Mouse (Mus musculus) intestine, postnatal 0 days (tissue): ENCODE results near the gene Sptbn1. TPM values are rescaled to one million over a fixed set of nuclear protein-coding genes. Genes with fewer than 3 reads are reported as not detected.

Experiments
- ATAC-seq: fragments of 200-750 bp; cut with Nextera tagmentation; 2 replicates; pipeline ENCODE4 v1.8.0; 2017; ENCODE audit warnings: mild to moderate bottlenecking, moderate TSS enrichment, moderate library complexity
- H3K27ac ChIP-seq: fragments of 300-500 bp; sonication (generic); 2 replicates; pipeline ENCODE4 v1.5.1; 2014; ENCODE audit warnings: mild to moderate bottlenecking, low read depth, low read length, moderate library complexity
- H3K27me3 ChIP-seq: fragments of 300-500 bp; sonication (generic); replicated peaks from 2 replicates; pipeline ENCODE4 v1.6.1; 2014; ENCODE audit warnings: low read length, mixed read lengths; ENCODE audit not compliant: control insufficient read depth, insufficient read depth
- H3K36me3 ChIP-seq: fragments of 300-500 bp; sonication (generic); 2 replicates; pipeline ENCODE4 v1.6.1; 2014; ENCODE audit warnings: mild to moderate bottlenecking, moderate library complexity; ENCODE audit not compliant: control insufficient read depth, insufficient read depth
- H3K4me1 ChIP-seq: fragments of 300-500 bp; sonication (generic); replicated peaks from 2 replicates; pipeline ENCODE4 v1.6.1; 2014; ENCODE audit warnings: antibody characterized with exemption, low read length, mixed read lengths; ENCODE audit not compliant: control insufficient read depth, insufficient read depth
- H3K4me2 ChIP-seq: fragments of 300-500 bp; sonication (generic); replicated peaks from 2 replicates; pipeline ENCODE4 v1.6.1; 2014; ENCODE audit warnings: low read depth, mild to moderate bottlenecking, moderate library complexity
- H3K4me3 ChIP-seq: fragments of 300-500 bp; sonication (generic); 2 replicates; pipeline ENCODE4 v1.5.1; 2014; ENCODE audit warnings: low read depth, low read length
- H3K9ac ChIP-seq: fragments of 300-500 bp; sonication (generic); 2 replicates; pipeline ENCODE4 v1.6.1; 2014; ENCODE audit warnings: mild to moderate bottlenecking, low read depth, low read length
- H3K9me3 ChIP-seq: fragments of 300-500 bp; sonication (generic); 2 replicates; pipeline ENCODE4 v1.6.1; 2016; ENCODE audit warnings: mixed run types; ENCODE audit not compliant: control insufficient read depth
- CTCF ChIP-seq: sonication (generic); IDR thresholded peaks from 2 replicates; pipeline ENCODE4 v1.5.1; 2016; ENCODE audit warnings: low read depth, mild to moderate bottlenecking, control low read depth, antibody characterized with exemption, moderate library complexity
- WGBS: fragments of 180-500 bp; shearing (Covaris S2); extraction: QIAGEN DNeasy Blood & Tissue Kit; methylation state at CpG from one replicate; pipeline ENCODE4 v1.1.7; 2014; 5-methylcytosine and 5-hydroxymethylcytosine counted together
- polyA plus RNA-seq: library from polyadenylated mRNA; unstranded; fragments of >200 nt; fragmentation: Nextera tagmentation; extraction: Ambion mirVana; gene quantifications from 2 replicates; pipeline ENCODE4 v1.2.1, GENCODE M21; 2015

Gene Sptbn1
- polyA plus RNA-seq, 1 experiment from 2014 or later = 73.5 TPM

GRCm38 (mm10) chr11:30197564-30198090 is 70.3 kb downstream of the Sptbn1 start:
- no peak for TF ChIP-seq CTCF
- Histone ChIP-seq H3K27ac (peak overlapping the region; percentile 88), H3K4me2 (peak overlapping the region; percentile 72), H3K4me3 (peak overlapping the region; percentile 55), H3K36me3 (no peaks in the 10 kb centered on the region), H3K9me3 (no peaks in the 10 kb centered on the region), H3K27me3 (no peaks in the 10 kb centered on the region), H3K4me1 (peaks cover 13% of the 10 kb centered on the region; the same call in 1 of the 2 replicates), H3K9ac (peak overlapping the region; percentile 62)
- peak; percentile 83 for ATAC-seq
- 5% methylated on average over 21 of the region's 21 CpGs for WGBS

DNA sequence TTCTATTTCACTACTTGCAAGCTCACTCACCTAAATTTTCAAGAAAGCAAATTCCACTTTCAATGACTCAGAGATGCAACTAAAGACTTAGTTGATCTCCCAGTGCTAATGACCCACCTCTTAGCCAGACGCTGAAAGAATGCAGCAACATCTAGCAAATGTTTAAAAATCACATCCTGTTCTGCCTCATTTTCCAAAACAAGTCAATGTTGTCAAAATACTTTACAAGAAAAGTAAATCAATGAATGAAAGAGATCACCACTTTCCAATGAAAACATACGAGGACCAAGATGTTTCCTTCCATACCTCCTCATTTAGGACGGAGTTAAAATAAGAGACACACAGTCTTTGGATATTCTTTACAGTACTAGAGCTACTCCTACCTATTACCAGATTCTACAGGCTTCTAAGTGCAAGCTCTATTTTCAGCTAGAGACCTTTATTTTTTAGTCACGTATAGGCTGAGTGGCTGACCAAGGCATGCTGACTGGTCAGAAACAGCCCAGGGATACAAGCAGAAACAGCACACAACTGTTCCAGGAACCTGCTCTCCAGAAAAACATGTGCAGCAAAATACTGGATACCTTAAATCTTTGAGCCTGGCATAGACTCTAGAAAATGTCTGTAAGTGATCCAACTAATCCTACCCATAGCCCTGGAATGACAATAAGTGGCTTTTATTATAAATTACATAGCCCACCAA is 71.5 kb downstream of the Sptbn1 start:
- peaks cover 13% of the 10 kb centered on the region; the same call in 1 of the 2 replicates for H3K4me1 ChIP-seq
- H3K27ac ChIP-seq = peak overlapping the region; percentile 88
- H3K4me2 ChIP-seq = peak overlapping the region; percentile 72
- ATAC-seq = no peak
- H3K27me3 ChIP-seq = no peaks in the 10 kb centered on the region
- peak overlapping the region; percentile 62; the same call in 1 of the 2 replicates for H3K9ac ChIP-seq
- H3K36me3 ChIP-seq = no peaks in the 10 kb centered on the region
- H3K4me3 ChIP-seq = peak overlapping the region; percentile 55
- no peak for TF ChIP-seq CTCF
- H3K9me3 ChIP-seq = no peaks in the 10 kb centered on the region
- WGBS = 17% methylated on average over 4 of the region's 4 CpGs

DNA sequence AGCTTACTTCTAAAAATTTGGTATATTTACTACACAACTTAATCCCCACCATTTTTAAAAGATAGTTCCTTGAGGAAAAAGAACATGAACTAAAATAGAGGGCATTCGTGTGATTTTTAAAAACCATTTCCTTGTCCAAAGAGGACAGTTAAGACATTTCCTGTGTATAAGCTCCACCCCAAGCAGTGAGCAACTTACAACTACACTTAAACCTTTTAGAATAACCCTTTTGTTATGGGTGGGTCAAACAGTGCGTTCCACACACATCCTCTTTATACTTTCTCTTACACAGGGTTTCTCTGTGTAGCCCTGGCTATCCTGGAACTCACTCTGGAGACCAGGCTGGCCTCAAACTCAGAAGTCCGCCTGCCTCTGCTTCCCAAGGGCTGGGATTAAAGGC is 72.2 kb downstream of the Sptbn1 start:
- peaks cover 13% of the 10 kb centered on the region; the same call in 1 of the 2 replicates for H3K4me1 ChIP-seq
- ATAC-seq = no peak
- H3K9ac ChIP-seq = 0 out of 2 replicates have a peak overlapping the region, but pooled peaks have one; percentile 19
- no peaks in the 10 kb centered on the region for H3K27me3 ChIP-seq
- WGBS = 29% methylated on average over 3 of the region's 3 CpGs
- peak overlapping the region; percentile 55 for H3K4me3 ChIP-seq
- H3K9me3 ChIP-seq = no peaks in the 10 kb centered on the region
- H3K27ac ChIP-seq = peak overlapping the region; percentile 65
- peak overlapping the region; percentile 72 for H3K4me2 ChIP-seq
- no peak for TF ChIP-seq CTCF
- no peaks in the 10 kb centered on the region for H3K36me3 ChIP-seq

DNA sequence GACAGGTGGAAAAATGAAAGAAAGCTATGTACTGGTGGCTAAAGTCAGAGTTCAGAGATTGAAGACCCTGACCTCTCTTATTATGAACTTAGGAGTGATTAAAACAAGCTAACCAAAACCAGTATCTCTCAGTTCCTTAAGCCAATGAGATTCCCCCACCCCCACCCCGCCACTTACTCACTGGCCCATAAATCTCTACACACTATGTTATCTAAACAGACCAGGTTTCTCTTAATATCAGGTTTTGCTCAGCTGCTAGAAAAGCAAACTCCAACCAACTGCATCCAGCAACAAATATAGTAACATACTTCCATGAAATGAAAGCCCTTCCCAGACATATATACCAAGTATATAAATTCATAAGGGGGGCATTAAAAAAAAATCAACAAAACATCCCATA is 73.2 kb downstream of the Sptbn1 start:
- H3K9ac ChIP-seq = no peak overlapping the region
- 21% methylated on average over 1 of the region's 1 CpGs for WGBS
- peak overlapping the region; percentile 72 for H3K4me2 ChIP-seq
- no peak for ATAC-seq
- TF ChIP-seq CTCF = no peak
- H3K27ac ChIP-seq = peak overlapping the region; percentile 65; the same call in 1 of the 2 replicates
- H3K36me3 ChIP-seq = no peaks in the 10 kb centered on the region
- H3K9me3 ChIP-seq = no peaks in the 10 kb centered on the region
- peak overlapping the region; percentile 55; the same call in 1 of the 2 replicates for H3K4me3 ChIP-seq
- peaks cover 14% of the 10 kb centered on the region for H3K4me1 ChIP-seq
- H3K27me3 ChIP-seq = no peaks in the 10 kb centered on the region

GRCm38 (mm10) chr11:30190959-30191358 is 77.0 kb downstream of the Sptbn1 start:
- ATAC-seq = peak; percentile 64
- 52% methylated on average over 4 of the region's 4 CpGs for WGBS
- H3K27ac ChIP-seq = 0 out of 2 replicates have a peak overlapping the region, but pooled peaks have one; percentile 36
- H3K4me3 ChIP-seq = no peak overlapping the region
- no peaks in the 10 kb centered on the region for H3K36me3 ChIP-seq
- no peak for TF ChIP-seq CTCF
- H3K9ac ChIP-seq = no peak overlapping the region
- H3K9me3 ChIP-seq = no peaks in the 10 kb centered on the region
- peaks cover 9% of the 10 kb centered on the region for H3K4me1 ChIP-seq
- H3K4me2 ChIP-seq = peak overlapping the region; percentile 35
- H3K27me3 ChIP-seq = no peaks in the 10 kb centered on the region

- WGBS = 55% methylated on average over 3 of the region's 3 CpGs
- no peak for ATAC-seq
- H3K9ac ChIP-seq = no peak overlapping the region
- peaks cover 5% of the 10 kb centered on the region for H3K4me1 ChIP-seq
- no peaks in the 10 kb centered on the region for H3K36me3 ChIP-seq
- no peaks in the 10 kb centered on the region for H3K9me3 ChIP-seq
- TF ChIP-seq CTCF = no peak
- H3K4me3 ChIP-seq = no peak overlapping the region
- H3K27me3 ChIP-seq = no peaks in the 10 kb centered on the region
- H3K4me2 ChIP-seq = peak overlapping the region; percentile 35
- peak overlapping the region; percentile 35 for H3K27ac ChIP-seq
Measured at GRCm38 (mm10) chr11:30190119-30190518, 77.9 kb downstream of the Sptbn1 start.
